Mouse (Mus musculus) bone marrow macrophage, adult 2 months (primary cell): ENCODE measurements around the gene Myof.

Experiments
- CTCF ChIP-seq: IDR thresholded peaks from 2 replicates; pipeline ENCODE4 v1.5.1; 2012; ENCODE audit warnings: low read depth, mild to moderate bottlenecking, low read length, moderate library complexity
- POLR2A ChIP-seq: IDR thresholded peaks from 2 replicates; pipeline ENCODE4 v1.6.1; 2012; ENCODE audit warnings: mild to moderate bottlenecking, low read depth, low read length, borderline replicate concordance

DNA sequence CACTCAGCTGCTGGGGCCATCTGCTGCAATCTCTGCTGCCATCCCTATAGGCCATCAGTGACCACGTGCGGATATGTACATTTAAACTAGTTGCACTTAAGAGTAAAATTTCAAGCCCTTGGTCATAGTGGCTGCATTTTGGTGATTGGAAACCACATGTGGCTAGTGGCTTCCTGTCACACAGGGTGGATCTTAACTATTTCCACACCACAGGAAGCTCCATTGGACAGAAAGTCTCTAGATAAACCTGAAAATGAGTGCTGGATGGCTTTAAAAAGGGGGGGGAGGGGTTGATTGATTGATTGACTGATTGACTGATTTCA lies 9.7 kb downstream of the Myof start:
- TF ChIP-seq POLR2A (no peak), CTCF (no peak)
